Mouse (Mus musculus): ENCODE results near the gene Aqp11.
A peak's percentile ranks its signal among the peaks of the same experiment; 100 is the strongest.

Aqp11 gene

GRCm38 (mm10) chr7:97700173-97700572 lies 37.9 kb downstream of the Aqp11 start:
- DNase-seq, result no peak

DNA sequence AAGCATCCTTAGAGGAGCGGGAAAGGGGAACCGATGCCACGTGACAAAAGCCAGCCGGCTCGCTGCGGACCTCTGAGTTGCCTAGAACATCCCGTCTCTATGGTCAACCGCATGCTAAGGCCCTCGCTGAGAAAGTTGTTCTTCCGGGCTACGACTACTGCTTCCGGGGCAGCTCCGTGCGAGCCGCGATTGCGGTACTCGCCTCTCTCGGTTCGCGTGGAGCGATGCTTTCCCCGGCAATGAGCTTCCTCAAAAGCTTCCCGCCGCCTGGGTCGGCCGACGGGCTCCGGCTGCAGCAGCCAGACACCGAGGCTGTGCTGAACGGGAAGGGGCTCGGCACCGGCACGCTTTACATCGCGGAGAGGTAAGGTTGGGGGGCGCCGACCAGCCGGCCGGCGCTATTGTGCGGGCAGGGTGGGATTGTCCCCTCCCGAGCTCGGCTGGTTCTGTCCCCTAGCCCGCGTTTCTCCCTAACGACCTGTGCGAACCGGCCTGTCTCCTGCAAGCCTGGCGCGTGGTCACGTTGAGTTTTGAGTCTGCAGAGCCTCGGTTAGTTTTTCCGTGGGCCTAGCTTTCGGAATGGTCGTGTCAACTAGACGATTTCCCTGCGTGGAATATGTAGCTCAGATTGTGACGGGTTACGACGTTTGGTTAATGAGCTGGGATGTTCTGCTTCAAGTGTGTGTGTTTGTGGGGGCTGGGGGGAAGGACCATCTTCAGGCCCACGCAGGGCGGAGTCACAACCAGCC lies 41.4 kb downstream of the Aqp11 start, which contains the start of gene Clns1a:
Gene Clns1a, plus strand, starts transcription at position 129 of the 749 bp plus-strand sequence.
- DNase-seq, result peak; percentile 92

DNA sequence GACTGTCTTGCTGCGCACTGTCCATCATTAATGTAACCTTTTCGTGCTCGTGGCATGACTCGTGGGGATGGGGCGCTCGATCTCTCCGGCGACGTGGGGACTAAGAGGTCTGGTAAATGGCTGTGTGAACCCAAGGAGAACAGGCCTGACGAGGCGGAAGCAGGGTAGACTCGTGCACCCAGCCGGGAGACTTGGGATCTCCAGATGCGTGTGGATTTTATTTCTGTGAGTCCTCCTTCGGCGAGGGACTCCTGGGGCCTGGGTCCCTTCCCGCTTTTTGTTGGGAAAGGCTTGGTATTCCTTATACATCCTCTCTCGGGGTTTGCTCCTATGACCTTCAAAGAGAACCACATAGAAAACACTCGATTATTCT lies 42.0 kb downstream of the Aqp11 start:
- no peak for DNase-seq

GRCm38 (mm10) chr7:97695441-97695840 lies 42.6 kb downstream of the Aqp11 start:
- DNase-seq, result no peak

GRCm38 (mm10) chr7:97687831-97688230 lies 50.3 kb downstream of the Aqp11 start:
- no peak for DNase-seq

DNA sequence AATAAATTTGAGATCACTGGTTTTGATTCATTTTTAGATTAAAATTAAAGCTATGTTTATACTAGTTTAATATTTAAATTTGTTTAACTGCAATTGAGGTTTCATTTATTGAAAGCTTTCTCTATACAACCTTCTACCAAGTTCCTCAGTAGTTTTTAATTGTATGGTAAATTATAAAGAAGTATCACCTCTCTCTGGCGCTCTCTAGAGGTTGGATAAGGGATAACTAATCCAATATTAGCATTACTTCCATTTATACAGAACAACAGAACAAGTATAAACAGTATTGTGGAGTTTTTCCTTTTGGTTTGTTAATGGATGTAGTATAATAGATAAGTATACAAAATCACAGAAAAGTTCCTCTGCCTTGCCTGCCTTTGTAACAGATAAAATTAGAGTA lies 58.9 kb downstream of the Aqp11 start:
- no peak for DNase-seq
